ENCODE assay signal across 8 mouse cellular contexts in genomic region chr8:94057157-94057854, GRCm38 (mm10). TPM values are rescaled to one million over a fixed set of nuclear protein-coding genes. Genes with fewer than 3 reads are reported as not detected.
DNase-seq lines count a peak whose midpoint lies in the region; ATAC-seq and TF ChIP-seq lines count a peak whose summit lies in the region.

No protein-coding gene starts in this region.

- H3K27ac ChIP-seq in forebrain, embryonic 14.5 days (ENCODE audit: low read depth, low read length): no peak overlapping the region
- no peak overlapping the region for H3K27ac ChIP-seq in forebrain, embryonic 16.5 days (ENCODE audit: low read length)
- H3K27ac ChIP-seq in limb, embryonic 14.5 days (replicated peaks; ENCODE audit: low read depth, low read length): no peak overlapping the region

- H3K27me3 ChIP-seq in forebrain, embryonic 14.5 days (replicated peaks; ENCODE audit: control insufficient read depth, insufficient read depth, low read length): no peaks in the 10 kb centered on the region
- H3K27me3 ChIP-seq in forebrain, embryonic 16.5 days (replicated peaks; ENCODE audit: control insufficient read depth, insufficient read depth, low read length): no peaks in the 10 kb centered on the region
- H3K27me3 ChIP-seq in limb, embryonic 14.5 days (ENCODE audit: control insufficient read depth, insufficient read depth, low read length): no peaks in the 10 kb centered on the region

- H3K9me3 ChIP-seq in forebrain, embryonic 14.5 days (replicated peaks; ENCODE audit: control insufficient read depth, low read length): no peaks in the 10 kb centered on the region
- H3K9me3 ChIP-seq in forebrain, embryonic 16.5 days (ENCODE audit: control insufficient read depth, low read length): no peaks in the 10 kb centered on the region
- H3K9me3 ChIP-seq in limb, embryonic 14.5 days (ENCODE audit: control insufficient read depth, low read length): no peaks in the 10 kb centered on the region

- no peak overlapping the region for H3K4me2 ChIP-seq in forebrain, embryonic 14.5 days (ENCODE audit: low read length)
- no peak overlapping the region for H3K4me2 ChIP-seq in forebrain, embryonic 16.5 days (ENCODE audit: low read length)
- no peak overlapping the region for H3K4me2 ChIP-seq in limb, embryonic 14.5 days (replicated peaks; ENCODE audit: low read depth, low read length, severe bottlenecking)

- H3K36me3 ChIP-seq in forebrain, embryonic 14.5 days (ENCODE audit: control insufficient read depth, insufficient read depth, low read length): peaks cover 41% of the 10 kb centered on the region
- peaks cover 9% of the 10 kb centered on the region for H3K36me3 ChIP-seq in forebrain, embryonic 16.5 days (ENCODE audit: control insufficient read depth, insufficient read depth)
- H3K36me3 ChIP-seq in limb, embryonic 14.5 days (ENCODE audit: control insufficient read depth, insufficient read depth, low read length): peaks cover 61% of the 10 kb centered on the region

- no peak for ATAC-seq in forebrain, embryonic 14.5 days
- no peak for ATAC-seq in forebrain, embryonic 16.5 days
- ATAC-seq in limb, embryonic 14.5 days (ENCODE audit: low FRiP score, low read depth): no peak

- TF ChIP-seq POLR2A in limb, embryonic 14.5 days (IDR thresholded peaks at IDR 0.05; ENCODE audit: borderline replicate concordance, extremely low read depth, insufficient read depth, insufficient read length): no peak

- intact Hi-C loops in heart, postnatal 14 days (cut with DNase I): loop anchor here (5.0 to 10.0 kb wide), 4 partner anchors 80 to 465 kb away; no protein-coding TSS in a partner anchor

- DNase-seq in forebrain, embryonic 14.5 days (ENCODE audit: low spot score): peak; percentile 80
- peak; percentile 16 for DNase-seq in ovary, postnatal 36 days (ENCODE audit: low spot score)
- no peak for DNase-seq in ovary, adult 18-20 months (ENCODE audit: low spot score)
- peak; percentile 30 for DNase-seq in cerebellum, adult 9-11 months
- peak; percentile 45 to 74 for DNase-seq in heart, postnatal 14 days
- DNase-seq in limb, embryonic 14.5 days (ENCODE audit: low spot score): peak; percentile 61
- peak; percentile 26 for DNase-seq in right cerebral cortex, adult 18-20 months

- H3K4me3 ChIP-seq in forebrain, embryonic 14.5 days (ENCODE audit: low read depth, low read length): no peak overlapping the region
- no peak overlapping the region for H3K4me3 ChIP-seq in forebrain, embryonic 16.5 days (replicated peaks; ENCODE audit: low read length)
- no peak overlapping the region for H3K4me3 ChIP-seq in limb, embryonic 14.5 days (replicated peaks; ENCODE audit: low read length)

- no peak overlapping the region for H3K9ac ChIP-seq in forebrain, embryonic 14.5 days (ENCODE audit: low read length)
- H3K9ac ChIP-seq in forebrain, embryonic 16.5 days (replicated peaks; ENCODE audit: low read depth, low read length): no peak overlapping the region
- H3K9ac ChIP-seq in limb, embryonic 14.5 days (ENCODE audit: low read depth, low read length, severe bottlenecking): no peak overlapping the region

- H3K4me1 ChIP-seq in forebrain, embryonic 14.5 days (ENCODE audit: control insufficient read depth, insufficient read depth, low read length): no peaks in the 10 kb centered on the region
- H3K4me1 ChIP-seq in forebrain, embryonic 16.5 days (replicated peaks; ENCODE audit: control insufficient read depth, insufficient read depth, low read length): no peaks in the 10 kb centered on the region
- H3K4me1 ChIP-seq in limb, embryonic 14.5 days (ENCODE audit: control insufficient read depth, insufficient read depth, low read length): no peaks in the 10 kb centered on the region

- 66% methylated on average over 6 of the region's 6 CpGs for WGBS in forebrain, embryonic 14.5 days
- WGBS in forebrain, embryonic 16.5 days: 60% methylated on average over 6 of the region's 6 CpGs
- WGBS in limb, embryonic 14.5 days: 63% methylated on average over 6 of the region's 6 CpGs

RNA-seq across cellular contexts. Expression of gene Ogfod1, which starts 20.3 kb away (rescaled TPM):
- polyA plus RNA-seq in forebrain, embryonic 14.5 days (2014; fragmentation: Nextera tagmentation; extraction: Ambion mirVana): 9.8 and 13.4 TPM in 2 replicates
- 16.7 and 20.8 TPM in 2 replicates for polyA plus RNA-seq in forebrain, embryonic 16.5 days (2015; fragmentation: Nextera tagmentation; extraction: Ambion mirVana)
- 10 to 100 TPM; 23.0 to 23.9 TPM for total RNA-seq in heart, postnatal 14 days (2021)
- polyA plus RNA-seq in limb, embryonic 14.5 days (2012; rRNA removed): 13.4 and 13.5 TPM in 2 replicates
- 17.3 and 18.7 TPM in 2 replicates for polyA plus RNA-seq in limb, embryonic 14.5 days (2014; fragmentation: Nextera tagmentation; extraction: Ambion mirVana)

RNA-seq across cellular contexts. Expression of gene Nudt21, which starts 20.5 kb away (rescaled TPM):
- polyA plus RNA-seq in forebrain, embryonic 14.5 days (2014; fragmentation: Nextera tagmentation; extraction: Ambion mirVana): 165 and 171 TPM in 2 replicates
- polyA plus RNA-seq in forebrain, embryonic 16.5 days (2015; fragmentation: Nextera tagmentation; extraction: Ambion mirVana): 116 and 122 TPM in 2 replicates
- total RNA-seq in heart, postnatal 14 days (2021): 10 to 100 TPM; 29.2 to 30.3 TPM
- 47.2 and 79.3 TPM in 2 replicates for polyA plus RNA-seq in limb, embryonic 14.5 days (2012; rRNA removed)
- 117 and 118 TPM in 2 replicates for polyA plus RNA-seq in limb, embryonic 14.5 days (2014; fragmentation: Nextera tagmentation; extraction: Ambion mirVana)

RNA-seq across cellular contexts. Expression of gene Bbs2, which starts 41.4 kb away (rescaled TPM):
- polyA plus RNA-seq in forebrain, embryonic 14.5 days (2014; fragmentation: Nextera tagmentation; extraction: Ambion mirVana): 18.7 and 22.8 TPM in 2 replicates
- 19.8 and 21.0 TPM in 2 replicates for polyA plus RNA-seq in forebrain, embryonic 16.5 days (2015; fragmentation: Nextera tagmentation; extraction: Ambion mirVana)
- total RNA-seq in heart, postnatal 14 days (2021): 1 to 10 TPM; 5.3 to 7.9 TPM
- polyA plus RNA-seq in limb, embryonic 14.5 days (2012; rRNA removed): 26.1 and 27.3 TPM in 2 replicates
- 12.7 and 15.1 TPM in 2 replicates for polyA plus RNA-seq in limb, embryonic 14.5 days (2014; fragmentation: Nextera tagmentation; extraction: Ambion mirVana)

RNA-seq across cellular contexts. Expression of gene Amfr, which starts 44.7 kb away (rescaled TPM):
- polyA plus RNA-seq in forebrain, embryonic 14.5 days (2014; fragmentation: Nextera tagmentation; extraction: Ambion mirVana): 55.8 and 60.2 TPM in 2 replicates
- polyA plus RNA-seq in forebrain, embryonic 16.5 days (2015; fragmentation: Nextera tagmentation; extraction: Ambion mirVana): 63.5 and 64.4 TPM in 2 replicates
- total RNA-seq in heart, postnatal 14 days (2021): 100 to 1,000 TPM; 108 to 112 TPM
- polyA plus RNA-seq in limb, embryonic 14.5 days (2012; rRNA removed): 56.9 and 79.0 TPM in 2 replicates
- 55.9 and 56.2 TPM in 2 replicates for polyA plus RNA-seq in limb, embryonic 14.5 days (2014; fragmentation: Nextera tagmentation; extraction: Ambion mirVana)
